Mouse (Mus musculus): ENCODE data around the gene Tmf1. TPM values are rescaled to one million over a fixed set of nuclear protein-coding genes. Genes with fewer than 3 reads are reported as not detected.

Tmf1 gene
- polyA plus RNA-seq, 1 experiment from 2014 or later, result 48.6 TPM

DNA sequence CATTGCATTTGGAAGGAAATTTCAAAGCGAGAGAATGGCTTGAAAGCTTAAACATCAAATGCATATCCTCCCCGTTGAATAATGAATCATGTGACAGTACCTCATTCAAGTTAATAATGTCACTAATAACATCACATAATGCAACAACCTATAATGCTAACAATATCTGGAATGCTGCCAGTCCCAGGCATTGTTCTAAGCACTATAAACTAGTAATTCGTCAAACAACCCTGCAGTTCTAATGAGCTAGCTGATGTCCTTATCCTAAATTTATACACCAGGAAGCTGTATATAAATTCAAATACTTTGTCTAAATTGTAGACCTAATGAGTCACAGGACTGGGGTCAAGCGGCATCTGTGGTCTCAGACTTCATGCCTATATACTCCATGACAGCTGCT, 58.0 kb downstream of the Tmf1 start:
- 73% methylated on average over 4 of the region's 4 CpGs for WGBS
- no peak for TF ChIP-seq CTCF (IDR thresholded peaks at IDR 0.05; ENCODE audit: low read depth)
- no peaks in the 10 kb centered on the region; the same call in 1 of the 2 replicates for H3K4me1 ChIP-seq (replicated peaks; ENCODE audit: insufficient read depth, low read length)
- H3K9ac ChIP-seq (ENCODE audit: low read depth, low read length), result no peak overlapping the region
- H3K27me3 ChIP-seq (ENCODE audit: insufficient read depth, low read length), result no peaks in the 10 kb centered on the region
- H3K36me3 ChIP-seq (ENCODE audit: insufficient read depth, low read length), result peaks cover 13% of the 10 kb centered on the region
- no peaks in the 10 kb centered on the region for H3K9me3 ChIP-seq (replicated peaks; ENCODE audit: low read length)
- ATAC-seq (replicated peaks; ENCODE audit: low FRiP score, low read depth), result no peak
- H3K4me2 ChIP-seq (ENCODE audit: low read length), result no peak overlapping the region
- no peak overlapping the region for H3K4me3 ChIP-seq (replicated peaks; ENCODE audit: low read depth, low read length)
- H3K27ac ChIP-seq, result no peak overlapping the region
- DNase-seq (ENCODE audit: low spot score), result no peak

DNA sequence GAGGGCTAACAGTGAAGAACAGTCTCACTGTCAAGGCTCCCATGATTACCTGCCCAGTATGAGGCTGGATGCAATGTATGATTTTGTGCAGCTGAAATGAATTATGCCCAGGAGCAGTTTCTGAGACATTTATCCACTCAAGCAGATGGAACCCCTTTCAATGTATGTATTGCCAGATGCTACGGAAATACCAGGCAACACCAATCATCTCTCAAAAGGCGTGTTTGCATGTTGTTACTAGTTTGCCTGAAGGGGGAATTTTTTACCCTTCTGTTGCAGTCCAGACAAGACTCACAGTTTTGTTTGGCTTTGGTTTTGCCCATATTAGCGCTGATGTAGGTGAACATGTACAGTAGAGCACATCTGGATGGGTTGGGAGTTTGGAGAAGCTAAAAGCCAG, 60.6 kb downstream of the Tmf1 start:
- H3K4me3 ChIP-seq (replicated peaks; ENCODE audit: low read depth, low read length), result no peak overlapping the region
- no peaks in the 10 kb centered on the region for H3K4me1 ChIP-seq (replicated peaks; ENCODE audit: insufficient read depth, low read length)
- H3K9ac ChIP-seq (ENCODE audit: low read depth, low read length), result no peak overlapping the region
- DNase-seq (ENCODE audit: low spot score), result no peak
- WGBS, result 91% methylated on average over 3 of the region's 3 CpGs
- no peak overlapping the region for H3K4me2 ChIP-seq (ENCODE audit: low read length)
- H3K27me3 ChIP-seq (ENCODE audit: insufficient read depth, low read length), result no peaks in the 10 kb centered on the region
- no peak overlapping the region for H3K27ac ChIP-seq
- TF ChIP-seq CTCF (IDR thresholded peaks at IDR 0.05; ENCODE audit: low read depth), result no peak
- ATAC-seq (replicated peaks; ENCODE audit: low FRiP score, low read depth), result no peak
- H3K36me3 ChIP-seq (ENCODE audit: insufficient read depth, low read length), result peaks cover 19% of the 10 kb centered on the region
- H3K9me3 ChIP-seq (replicated peaks; ENCODE audit: low read length), result no peaks in the 10 kb centered on the region

GRCm38 (mm10) chr6:97116896-97117295, 62.0 kb downstream of the Tmf1 start:
- Histone ChIP-seq H3K4me1 (replicated peaks; ENCODE audit: insufficient read depth, low read length) (no peaks in the 10 kb centered on the region), H3K9me3 (replicated peaks; ENCODE audit: low read length) (no peaks in the 10 kb centered on the region), H3K36me3 (ENCODE audit: insufficient read depth, low read length) (peaks cover 22% of the 10 kb centered on the region), H3K4me3 (replicated peaks; ENCODE audit: low read depth, low read length) (no peak overlapping the region), H3K4me2 (ENCODE audit: low read length) (no peak overlapping the region), H3K27ac (no peak overlapping the region), H3K27me3 (ENCODE audit: insufficient read depth, low read length) (no peaks in the 10 kb centered on the region), H3K9ac (ENCODE audit: low read depth, low read length) (no peak overlapping the region)
- no peak for ATAC-seq (replicated peaks; ENCODE audit: low FRiP score, low read depth)
- TF ChIP-seq CTCF (IDR thresholded peaks at IDR 0.05; ENCODE audit: low read depth), result no peak
- 79% methylated on average over 5 of the region's 5 CpGs for WGBS
- DNase-seq (ENCODE audit: low spot score), result no peak

GRCm38 (mm10) chr6:97114821-97115220, 64.1 kb downstream of the Tmf1 start:
- Histone ChIP-seq H3K9ac (ENCODE audit: low read depth, low read length) (no peak overlapping the region), H3K36me3 (ENCODE audit: insufficient read depth, low read length) (peaks cover 26% of the 10 kb centered on the region), H3K27ac (no peak overlapping the region), H3K4me3 (replicated peaks; ENCODE audit: low read depth, low read length) (no peak overlapping the region), H3K4me2 (ENCODE audit: low read length) (no peak overlapping the region), H3K4me1 (replicated peaks; ENCODE audit: insufficient read depth, low read length) (no peaks in the 10 kb centered on the region), H3K9me3 (replicated peaks; ENCODE audit: low read length) (no peaks in the 10 kb centered on the region), H3K27me3 (ENCODE audit: insufficient read depth, low read length) (no peaks in the 10 kb centered on the region)
- DNase-seq (ENCODE audit: low spot score), result no peak
- ATAC-seq (replicated peaks; ENCODE audit: low FRiP score, low read depth), result no peak
- 62% methylated on average over 3 of the region's 3 CpGs for WGBS
- peak; percentile 23; the same call in 1 of the 2 replicates for TF ChIP-seq CTCF (IDR thresholded peaks at IDR 0.05; ENCODE audit: low read depth)

GRCm38 (mm10) chr6:97112177-97112576, 66.7 kb downstream of the Tmf1 start:
- Histone ChIP-seq H3K4me3 (replicated peaks; ENCODE audit: low read depth, low read length) (no peak overlapping the region), H3K27ac (no peak overlapping the region), H3K27me3 (ENCODE audit: insufficient read depth, low read length) (no peaks in the 10 kb centered on the region), H3K9me3 (replicated peaks; ENCODE audit: low read length) (no peaks in the 10 kb centered on the region), H3K9ac (ENCODE audit: low read depth, low read length) (no peak overlapping the region), H3K4me1 (replicated peaks; ENCODE audit: insufficient read depth, low read length) (no peaks in the 10 kb centered on the region), H3K4me2 (ENCODE audit: low read length) (no peak overlapping the region), H3K36me3 (ENCODE audit: insufficient read depth, low read length) (peaks cover 14% of the 10 kb centered on the region)
- no peak for ATAC-seq (replicated peaks; ENCODE audit: low FRiP score, low read depth)
- no peak for DNase-seq (ENCODE audit: low spot score)
- WGBS, result 95% methylated on average over 8 of the region's 8 CpGs
- TF ChIP-seq CTCF (IDR thresholded peaks at IDR 0.05; ENCODE audit: low read depth), result no peak

GRCm38 (mm10) chr6:97106777-97107176, 72.1 kb downstream of the Tmf1 start:
- Histone ChIP-seq H3K27me3 (ENCODE audit: insufficient read depth, low read length) (no peaks in the 10 kb centered on the region), H3K9ac (ENCODE audit: low read depth, low read length) (no peak overlapping the region), H3K4me3 (replicated peaks; ENCODE audit: low read depth, low read length) (no peak overlapping the region), H3K36me3 (ENCODE audit: insufficient read depth, low read length) (0 out of 2 replicates have a peak, but pooled peaks cover 4% of the 10 kb centered on the region), H3K4me1 (replicated peaks; ENCODE audit: insufficient read depth, low read length) (0 out of 2 replicates have a peak, but pooled peaks cover 5% of the 10 kb centered on the region), H3K27ac (no peak overlapping the region), H3K4me2 (ENCODE audit: low read length) (no peak overlapping the region), H3K9me3 (replicated peaks; ENCODE audit: low read length) (no peaks in the 10 kb centered on the region)
- peak; percentile 95 for TF ChIP-seq CTCF (IDR thresholded peaks at IDR 0.05; ENCODE audit: low read depth)
- ATAC-seq (replicated peaks; ENCODE audit: low FRiP score, low read depth), result 0 out of 2 replicates have a peak, but pooled peaks have one; percentile 55
- WGBS, result 11% methylated on average over 2 of the region's 2 CpGs
- DNase-seq (ENCODE audit: low spot score), result peak; percentile 92

DNA sequence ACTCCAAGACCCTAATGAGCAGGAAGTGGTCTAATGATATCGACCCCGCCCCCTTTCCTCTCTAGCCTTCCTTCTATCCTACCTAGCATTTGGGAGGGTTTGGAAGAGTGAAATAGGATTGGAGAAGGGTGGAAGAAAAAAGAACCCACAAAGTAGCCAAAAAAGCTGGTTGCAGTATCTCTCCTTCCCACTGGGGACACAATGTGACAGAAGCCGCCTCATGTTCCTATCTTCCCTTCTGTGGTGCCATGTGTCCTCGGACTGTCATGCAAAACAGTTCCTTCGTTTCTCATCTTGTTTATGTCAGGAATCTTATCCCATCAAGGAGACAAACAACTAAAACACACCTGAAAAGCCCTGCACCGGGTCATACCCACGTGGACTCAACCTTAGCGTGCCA, 72.8 kb downstream of the Tmf1 start:
- no peak for DNase-seq (ENCODE audit: low spot score)
- no peak overlapping the region for H3K4me2 ChIP-seq (ENCODE audit: low read length)
- TF ChIP-seq CTCF (IDR thresholded peaks at IDR 0.05; ENCODE audit: low read depth), result 0 out of 2 replicates have a peak, but pooled peaks have one; percentile 7
- no peak overlapping the region for H3K27ac ChIP-seq
- H3K4me3 ChIP-seq (replicated peaks; ENCODE audit: low read depth, low read length), result no peak overlapping the region
- H3K27me3 ChIP-seq (ENCODE audit: insufficient read depth, low read length), result no peaks in the 10 kb centered on the region
- ATAC-seq (replicated peaks; ENCODE audit: low FRiP score, low read depth), result no peak
- 79% methylated on average over 8 of the region's 8 CpGs for WGBS
- no peak overlapping the region for H3K9ac ChIP-seq (ENCODE audit: low read depth, low read length)
- H3K9me3 ChIP-seq (replicated peaks; ENCODE audit: low read length), result no peaks in the 10 kb centered on the region
- 0 out of 2 replicates have a peak, but pooled peaks cover 5% of the 10 kb centered on the region for H3K4me1 ChIP-seq (replicated peaks; ENCODE audit: insufficient read depth, low read length)
- H3K36me3 ChIP-seq (ENCODE audit: insufficient read depth, low read length), result no peaks in the 10 kb centered on the region

Measured in kidney, postnatal 0 days (tissue).